Mouse (Mus musculus) liver, adult 2 months (tissue): ENCODE data around the gene Dclk2. TPM values are rescaled to one million over a fixed set of nuclear protein-coding genes. Genes with fewer than 3 reads are reported as not detected.

Experiments
- DNase-seq: peaks from one replicate; pipeline ENCODE4 v3.0.0-alpha.2; 2011; ENCODE audit warnings: low read depth, low spot score; ENCODE audit errors: extremely low read depth
- H3K27ac ChIP-seq: fragments of 200-500 bp; replicated peaks from 2 replicates; pipeline ENCODE4 v1.5.1; 2012; ENCODE audit warnings: low read depth, mild to moderate bottlenecking, control low read depth, inconsistent platforms, low read length; ENCODE audit not compliant: insufficient read depth
- H3K27me3 ChIP-seq: fragments of 200-500 bp; 2 replicates; pipeline ENCODE4 v1.6.1; 2012; ENCODE audit warnings: mild to moderate bottlenecking, moderate library complexity, low read length, inconsistent platforms; ENCODE audit not compliant: control insufficient read depth, insufficient read depth
- H3K36me3 ChIP-seq: fragments of 200-500 bp; 2 replicates; pipeline ENCODE4 v1.6.1; 2012; ENCODE audit warnings: low read length, inconsistent platforms; ENCODE audit not compliant: control insufficient read depth, insufficient read depth
- H3K4me1 ChIP-seq: fragments of 200-500 bp; 2 replicates; pipeline ENCODE4 v1.6.1; 2011; ENCODE audit warnings: low read length; ENCODE audit not compliant: control insufficient read depth, insufficient read depth
- H3K4me3 ChIP-seq: fragments of 200-500 bp; 2 replicates; pipeline ENCODE4 v1.5.1; 2011; ENCODE audit warnings: low read depth, mild to moderate bottlenecking, control low read depth, low read length, moderate library complexity; ENCODE audit not compliant: insufficient read depth
- H3K79me2 ChIP-seq: fragments of 200-500 bp; 2 replicates; pipeline ENCODE4 v1.6.1; 2012; ENCODE audit warnings: inconsistent platforms, mild to moderate bottlenecking, low read length, moderate library complexity; ENCODE audit not compliant: control insufficient read depth, insufficient read depth
- H3K9ac ChIP-seq: fragments of 200-500 bp; 2 replicates; pipeline ENCODE4 v1.6.1; 2012; ENCODE audit warnings: low read depth, mild to moderate bottlenecking, control low read depth, inconsistent platforms, low read length
- CTCF ChIP-seq: fragments of 200-500 bp; IDR thresholded peaks from 2 replicates; pipeline ENCODE4 v1.5.1; 2011; ENCODE audit warnings: low read depth, low read length, control low read depth
- POLR2A ChIP-seq: fragments of 200-500 bp; IDR thresholded peaks from 2 replicates; pipeline ENCODE4 v1.6.1; 2011; ENCODE audit warnings: low read length, control low read depth; ENCODE audit not compliant: insufficient read depth; ENCODE audit errors: extremely low read depth
- WGBS: fragments of 180-500 bp; shearing (Covaris S2); methylation state at CpG from one replicate; pipeline ENCODE4 v1.1.7; 2018; 5-methylcytosine and 5-hydroxymethylcytosine counted together
- polyA plus RNA-seq: library from polyadenylated mRNA; depleted of rRNA; stranded (reverse); fragments of >200 nt; gene quantifications from 2 replicates; pipeline ENCODE4 v1.2.3, GENCODE M21; 2012
- total RNA-seq: library from RNA; depleted of rRNA; stranded (reverse); fragments of >200 nt; gene quantifications from 2 replicates; pipeline ENCODE4 v1.2.3, GENCODE M21; 2014

The Dclk2 gene
- total and polyA plus RNA-seq, 2 experiments = 0.28 to 0.87 TPM

DNA sequence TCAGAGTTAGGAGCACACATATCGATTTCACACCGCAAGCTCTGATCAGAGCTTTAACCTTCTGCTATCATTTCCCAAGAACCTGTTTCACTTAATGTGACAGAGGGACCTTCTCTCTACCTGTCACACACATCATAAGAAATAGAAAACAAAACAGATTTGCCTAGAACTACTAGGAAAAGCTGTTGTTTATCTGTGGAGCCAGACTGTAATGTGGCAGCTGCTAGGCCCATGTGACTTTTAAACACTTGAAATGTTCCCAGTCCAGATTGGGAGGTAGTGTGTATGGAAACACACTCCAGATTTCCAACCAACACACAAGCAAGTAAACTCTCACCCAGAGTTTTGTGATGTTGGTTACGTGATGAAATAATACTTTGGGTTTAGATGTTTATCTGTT is 136.6 kb downstream of the Dclk2 start:
- H3K4me3 ChIP-seq = no peak overlapping the region
- no peaks in the 10 kb centered on the region for H3K79me2 ChIP-seq
- no peak overlapping the region for H3K9ac ChIP-seq
- H3K27ac ChIP-seq = no peak overlapping the region
- TF ChIP-seq CTCF (no peak), POLR2A (no peak)
- peaks cover 5% of the 10 kb centered on the region; the same call in 1 of the 2 replicates for H3K4me1 ChIP-seq
- DNase-seq = no peak
- no peaks in the 10 kb centered on the region; the same call in 1 of the 2 replicates for H3K36me3 ChIP-seq
- WGBS = 85% methylated on average over 3 of the region's 3 CpGs
- no peaks in the 10 kb centered on the region for H3K27me3 ChIP-seq

DNA sequence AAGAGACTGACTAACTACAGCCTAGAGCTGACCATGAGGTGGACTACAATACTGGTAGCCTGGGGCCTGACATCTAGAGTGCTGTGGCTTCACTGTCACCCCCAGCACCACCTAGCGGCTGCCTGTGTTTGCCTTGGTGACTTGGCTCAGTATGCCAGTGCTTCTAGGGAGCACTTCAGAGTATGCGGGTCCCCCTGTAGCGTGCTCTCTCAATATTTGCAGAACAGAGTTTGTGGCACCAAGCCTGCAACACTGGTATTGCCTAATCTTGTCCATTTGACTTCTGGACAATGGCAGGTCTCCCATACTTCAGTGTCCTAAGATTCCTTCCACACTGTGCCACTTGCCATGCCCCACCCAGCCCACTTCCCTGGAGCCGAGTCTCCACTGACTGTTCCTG is 140.9 kb downstream of the Dclk2 start:
- no peaks in the 10 kb centered on the region for H3K27me3 ChIP-seq
- H3K27ac ChIP-seq = no peak overlapping the region
- peaks cover 5% of the 10 kb centered on the region; the same call in 1 of the 2 replicates for H3K36me3 ChIP-seq
- H3K79me2 ChIP-seq = no peaks in the 10 kb centered on the region
- H3K9ac ChIP-seq = no peak overlapping the region
- peaks cover 1% of the 10 kb centered on the region; the same call in 1 of the 2 replicates for H3K4me1 ChIP-seq
- peak; percentile 82 for DNase-seq
- TF ChIP-seq CTCF (peak; percentile 73), POLR2A (no peak)
- H3K4me3 ChIP-seq = no peak overlapping the region
- 20% methylated on average over 4 of the region's 4 CpGs for WGBS

DNA sequence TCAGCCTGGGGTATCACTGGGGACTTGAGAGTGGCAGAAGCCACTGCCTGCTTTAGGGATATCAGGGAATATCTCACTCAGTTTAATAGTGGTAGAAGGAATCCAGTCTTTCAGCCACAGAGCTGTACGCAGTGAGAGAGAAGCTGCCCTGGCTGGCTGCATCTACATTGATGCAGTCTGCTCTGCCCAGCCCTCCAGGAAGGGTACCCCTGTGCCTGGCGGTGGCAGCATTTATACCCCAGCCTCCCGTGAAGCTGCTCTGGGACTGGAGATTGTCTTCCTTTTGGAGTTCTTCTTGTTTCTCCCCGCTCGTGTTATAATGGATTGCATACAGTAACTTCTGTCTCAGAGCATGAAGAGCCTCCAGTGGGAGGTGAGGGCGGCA is 145.2 kb downstream of the Dclk2 start:
- no peak overlapping the region for H3K9ac ChIP-seq
- TF ChIP-seq POLR2A (no peak), CTCF (no peak)
- 90% methylated on average over 6 of the region's 6 CpGs for WGBS
- H3K27ac ChIP-seq = no peak overlapping the region
- no peaks in the 10 kb centered on the region for H3K27me3 ChIP-seq
- H3K4me3 ChIP-seq = no peak overlapping the region
- H3K4me1 ChIP-seq = peaks cover 1% of the 10 kb centered on the region; the same call in 1 of the 2 replicates
- H3K36me3 ChIP-seq = peaks cover 5% of the 10 kb centered on the region; the same call in 1 of the 2 replicates
- no peaks in the 10 kb centered on the region for H3K79me2 ChIP-seq
- DNase-seq = no peak

DNA sequence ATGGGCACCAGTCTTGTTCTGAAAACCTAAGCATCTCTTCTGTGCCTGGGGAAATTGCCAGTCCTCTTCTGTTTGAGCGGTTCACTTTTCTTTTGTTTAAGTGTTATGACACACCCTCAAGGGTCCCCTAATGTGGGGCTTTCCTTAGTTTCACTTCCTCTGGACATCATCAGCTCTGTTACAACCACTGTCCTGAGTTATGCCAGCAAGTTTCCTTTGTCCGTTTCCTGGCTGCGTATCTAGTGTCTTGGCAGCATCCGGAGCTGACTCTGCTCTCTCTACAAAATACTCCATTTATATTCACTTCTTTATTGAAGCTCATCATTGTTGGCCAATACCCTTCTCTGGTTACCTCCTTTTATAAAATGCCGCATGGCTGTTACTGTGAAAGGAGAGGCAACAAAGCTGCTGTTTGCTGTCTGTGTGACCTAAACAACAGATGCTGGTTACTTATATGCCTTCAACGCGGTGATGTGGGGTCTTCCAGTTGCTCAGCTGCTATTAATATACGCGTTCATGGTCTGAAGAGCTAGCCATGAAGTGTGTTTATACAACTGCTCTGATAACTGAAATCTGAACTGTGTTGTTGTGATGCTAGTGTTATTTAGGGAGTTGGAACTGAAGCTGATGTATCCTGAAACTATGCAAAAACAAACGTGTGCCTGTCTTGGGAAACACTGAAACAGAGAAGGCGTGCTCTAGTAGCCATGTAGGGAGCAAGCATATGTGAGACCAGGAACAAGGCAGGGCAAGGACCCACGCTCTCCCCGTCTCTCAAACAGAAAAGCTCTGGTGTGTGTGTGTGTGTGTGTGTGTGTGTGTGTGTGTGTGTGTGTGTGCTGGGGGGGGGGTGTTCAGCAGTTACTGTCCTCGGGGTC is 145.8 kb downstream of the Dclk2 start:
- Histone ChIP-seq H3K27me3 (no peaks in the 10 kb centered on the region), H3K4me1 (no peaks in the 10 kb centered on the region), H3K9ac (no peak overlapping the region), H3K27ac (peak overlapping the region; percentile 14; the same call in 1 of the 2 replicates), H3K4me3 (no peak overlapping the region), H3K79me2 (no peaks in the 10 kb centered on the region), H3K36me3 (peaks cover 5% of the 10 kb centered on the region; the same call in 1 of the 2 replicates)
- no peak for DNase-seq
- no peak for TF ChIP-seq POLR2A
- 77% methylated on average over 14 of the region's 14 CpGs for WGBS

DNA sequence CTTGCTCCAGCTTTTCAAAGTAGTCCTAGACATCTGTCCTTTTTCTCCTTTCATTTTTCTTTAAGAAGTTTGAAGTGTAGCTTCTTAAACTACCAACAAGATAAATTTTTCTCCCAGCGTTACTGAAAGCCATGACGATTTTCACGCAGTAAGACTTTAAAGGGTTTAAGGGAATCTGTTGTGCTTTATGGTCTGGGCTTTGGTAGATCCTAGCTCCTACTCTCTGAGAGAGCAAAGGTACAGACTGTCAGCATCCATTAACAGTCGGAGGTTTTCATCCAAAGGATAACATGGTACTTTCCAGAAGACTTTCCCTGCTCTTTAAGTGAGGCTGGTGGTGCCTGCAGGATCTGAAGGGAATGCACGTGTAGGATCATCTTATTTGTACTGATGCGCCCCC is 151.7 kb downstream of the Dclk2 start:
- Histone ChIP-seq H3K4me3 (no peak overlapping the region), H3K27me3 (no peaks in the 10 kb centered on the region), H3K9ac (no peak overlapping the region), H3K27ac (no peak overlapping the region), H3K4me1 (no peaks in the 10 kb centered on the region), H3K79me2 (no peaks in the 10 kb centered on the region), H3K36me3 (no peaks in the 10 kb centered on the region)
- TF ChIP-seq POLR2A (no peak), CTCF (no peak)
- no peak for DNase-seq
- WGBS = 94% methylated on average over 6 of the region's 6 CpGs

DNA sequence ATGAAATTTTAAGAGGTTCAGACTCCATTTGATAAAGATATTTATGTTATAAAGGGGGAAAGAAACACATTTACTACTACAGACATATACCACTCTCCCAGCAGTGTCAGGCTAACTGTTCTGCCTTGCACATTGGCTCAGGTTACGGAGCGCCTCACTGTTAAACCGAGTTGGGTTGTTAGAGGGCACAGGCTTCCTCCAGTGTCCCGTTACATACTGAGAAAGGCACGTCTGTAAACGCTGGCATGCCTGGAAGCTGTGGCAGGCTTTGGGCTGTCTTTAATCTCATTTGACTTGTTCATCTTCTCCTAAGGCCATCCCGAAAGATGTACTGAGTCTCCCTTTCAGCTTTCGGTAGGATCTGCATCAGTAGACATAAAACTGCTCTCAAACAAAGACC is 152.1 kb downstream of the Dclk2 start:
- TF ChIP-seq POLR2A = no peak
- no peak for TF ChIP-seq CTCF
- H3K79me2 ChIP-seq = no peaks in the 10 kb centered on the region
- no peaks in the 10 kb centered on the region for H3K27me3 ChIP-seq
- no peak overlapping the region for H3K4me3 ChIP-seq
- DNase-seq = no peak
- WGBS = 79% methylated on average over 8 of the region's 8 CpGs
- H3K27ac ChIP-seq = no peak overlapping the region
- H3K36me3 ChIP-seq = no peaks in the 10 kb centered on the region
- H3K9ac ChIP-seq = no peak overlapping the region
- no peaks in the 10 kb centered on the region for H3K4me1 ChIP-seq
